Mouse (Mus musculus): ENCODE results near the gene Uqcc2. TPM values are rescaled to one million over a fixed set of nuclear protein-coding genes. Genes with fewer than 3 reads are reported as not detected.

Uqcc2 gene
- total RNA-seq, 4 experiments from 2014 or later, result 429 to 490 (median 471) TPM

- DNase-seq (ENCODE audit: low spot score in 2 of 2), result no peak
Measured at GRCm38 (mm10) chr17:27077920-27078319, 55.8 kb downstream of the Uqcc2 start.

DNA sequence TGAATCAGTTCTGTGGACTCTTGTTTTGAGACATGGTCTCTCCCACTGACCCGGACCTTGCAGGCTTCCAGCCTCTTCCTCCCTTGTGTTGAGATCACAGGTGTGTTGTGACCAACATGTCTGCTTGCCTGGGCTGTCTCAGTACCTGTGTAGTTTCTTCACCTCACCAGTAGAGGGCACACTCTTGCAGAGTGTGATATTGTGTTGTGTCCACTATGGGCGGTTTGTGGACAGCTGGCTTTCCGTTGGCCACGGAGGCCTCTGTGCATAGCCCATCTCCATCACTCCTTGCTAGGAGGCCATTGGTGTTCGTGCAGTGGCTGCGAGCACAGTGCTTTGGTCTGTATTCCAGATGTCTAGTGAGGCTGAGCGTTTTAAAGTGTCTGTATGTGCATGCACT lies 56.6 kb downstream of the Uqcc2 start:
- no peak for DNase-seq (ENCODE audit: low spot score in 2 of 2)

DNA sequence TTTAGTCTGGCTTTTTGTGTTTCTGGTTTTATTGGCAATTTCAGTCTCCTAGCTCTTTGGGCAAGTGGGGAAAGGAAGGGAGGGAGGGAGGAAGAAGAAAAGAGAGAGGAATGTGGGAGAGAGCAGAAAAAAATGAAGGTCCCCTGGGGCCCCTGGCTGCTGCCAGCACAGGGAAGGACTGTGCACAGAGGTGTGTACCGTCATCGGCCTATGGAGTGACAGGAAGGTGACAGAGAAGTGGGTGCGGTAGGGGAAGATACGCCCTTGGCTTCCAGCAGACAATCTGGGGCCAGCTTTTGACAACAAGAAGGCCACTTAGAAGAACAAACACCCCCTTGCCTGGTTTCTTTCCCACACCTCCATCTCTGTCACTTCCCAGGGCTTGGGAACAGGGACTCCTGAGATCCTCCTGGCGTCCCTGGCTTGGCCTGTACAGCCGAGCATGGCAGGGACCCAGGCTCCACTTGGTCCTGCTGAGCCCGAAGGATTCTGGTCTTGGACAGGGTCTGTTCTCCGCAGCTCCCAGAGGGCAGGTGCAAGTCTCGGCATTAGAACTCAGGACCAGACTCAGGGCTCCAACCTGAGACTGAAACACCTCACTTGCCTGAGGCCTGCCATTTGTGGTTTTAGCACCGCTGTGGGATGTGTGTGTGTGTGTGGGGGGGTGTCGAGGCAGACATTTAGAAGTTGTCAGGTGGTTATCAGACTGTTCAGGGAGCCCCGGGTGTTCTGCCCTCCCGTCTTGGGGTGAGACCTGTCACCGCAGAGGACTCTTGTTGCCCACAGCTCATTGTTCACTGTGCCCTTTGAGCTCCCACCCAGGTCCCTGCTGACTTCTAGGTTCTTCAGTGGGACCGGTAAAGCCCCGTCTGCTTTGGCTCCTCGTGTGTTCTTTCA lies 58.6 kb downstream of the Uqcc2 start:
- DNase-seq (ENCODE audit: low spot score in 2 of 2), result no peak

DNA sequence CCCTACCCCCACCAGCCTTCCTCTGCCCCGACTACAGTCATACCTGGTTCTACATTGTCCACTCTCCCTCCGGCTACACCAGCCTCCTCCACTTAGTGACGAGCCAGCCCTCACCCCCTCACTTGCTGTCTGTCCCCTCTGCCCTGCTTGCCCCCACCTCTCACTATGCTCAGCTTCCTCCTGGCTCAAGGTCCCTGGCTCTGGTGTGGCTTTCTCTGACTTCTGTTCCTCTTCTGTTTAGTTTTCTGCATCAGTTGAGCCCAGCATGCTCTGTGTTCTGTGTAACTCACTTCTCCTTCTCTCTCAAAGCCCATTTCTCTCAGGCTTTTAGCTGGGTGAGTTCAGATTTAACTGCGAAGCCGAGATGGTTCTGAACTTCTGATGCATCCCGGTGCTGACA lies 59.5 kb downstream of the Uqcc2 start:
- no peak for DNase-seq (ENCODE audit: low spot score in 2 of 2)

GRCm38 (mm10) chr17:27073778-27074177 lies 59.9 kb downstream of the Uqcc2 start:
- no peak for DNase-seq (ENCODE audit: low spot score in 2 of 2)

DNA sequence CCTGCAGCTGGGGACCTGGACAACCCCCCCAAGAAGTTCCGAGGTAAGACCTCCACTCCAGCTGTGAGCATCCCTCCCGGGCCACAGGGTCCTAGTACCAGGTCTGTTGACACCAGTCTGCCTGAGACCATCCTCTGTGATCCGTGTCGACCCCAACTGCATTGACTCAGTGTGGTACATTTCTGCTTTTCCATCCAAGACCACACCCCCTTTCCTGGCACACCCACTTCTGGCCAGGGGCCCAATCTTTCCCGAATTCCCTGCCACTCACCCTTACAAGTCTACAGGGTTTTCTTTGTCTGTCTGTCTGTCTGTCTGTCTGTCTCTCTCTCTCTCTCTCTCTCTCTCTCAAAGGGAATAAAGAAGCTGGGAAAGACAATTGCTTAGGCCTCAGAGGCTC lies 60.6 kb downstream of the Uqcc2 start:
- no peak for DNase-seq (ENCODE audit: low spot score in 2 of 2)

Small RNAs within 50 kb of the gene (microRNA-seq; reads per million reads assigned to microRNA genes)
- gene Mir7677, result not detected

Other genes starting within 250 kb of the Uqcc2 start
- gene Kifc5b, start 216.8 kb downstream of the Uqcc2 start, total RNA-seq (2022), result under 1 TPM; 0.22 to 0.83 (median 0.41) TPM
- 10 to 100 TPM in 2 of 4 experiments, 1 to 10 TPM in 2; 7.7 to 10.7 (median 9.9) TPM for gene Phf1, start 200.9 kb downstream of the Uqcc2 start, total RNA-seq (2022)
- 100 to 1,000 TPM; 102 to 113 (median 108) TPM for gene Cuta, start 194.3 kb downstream of the Uqcc2 start, total RNA-seq (2022)
- 1 to 10 TPM; 1.4 to 2.6 (median 1.9) TPM for gene Syngap1, start 192.7 kb downstream of the Uqcc2 start, total RNA-seq (2022)
- gene Zbtb9, start 160.7 kb downstream of the Uqcc2 start, total RNA-seq (2022), result 1 to 10 TPM; 1.1 to 1.6 (median 1.5) TPM
- gene Bak1, start 104.9 kb downstream of the Uqcc2 start, total RNA-seq (2022), result 10 to 100 TPM; 18.8 to 22.3 (median 21.4) TPM
- gene Itpr3, start 76.6 kb downstream of the Uqcc2 start, total RNA-seq (2022), result 1 to 10 TPM; 1.4 to 2.8 (median 2.0) TPM
- 10 to 100 TPM; 24.6 to 33.6 (median 29.1) TPM for gene Ip6k3, start 33.9 kb upstream of the Uqcc2 start, total RNA-seq (2022)
- gene Lemd2, start 70.6 kb upstream of the Uqcc2 start, total RNA-seq (2022), result 10 to 100 TPM; 21.1 to 24.8 (median 23.4) TPM